Mouse (Mus musculus) liver, embryonic 16.5 days (tissue): ENCODE results near the gene Sry. TPM values are rescaled to one million over a fixed set of nuclear protein-coding genes. Genes with fewer than 3 reads are reported as not detected.

Experiments used
- ATAC-seq: fragments of 200-750 bp; cut with Nextera tagmentation; 2 replicates; pipeline ENCODE4 v1.8.0; 2017; ENCODE audit warnings: low read depth, mild to moderate bottlenecking, moderate number of reproducible peaks, moderate library complexity
- H3K27ac ChIP-seq: fragments of 300-500 bp; sonication (generic); 2 replicates; pipeline ENCODE4 v1.5.1; 2014; ENCODE audit warnings: mild to moderate bottlenecking, low read length
- H3K27me3 ChIP-seq: fragments of 300-500 bp; sonication (generic); 2 replicates; pipeline ENCODE4 v1.6.1; 2014; ENCODE audit warnings: low read depth, low read length, mixed read lengths; ENCODE audit not compliant: control insufficient read depth, insufficient read depth
- H3K36me3 ChIP-seq: fragments of 300-500 bp; sonication (generic); 2 replicates; pipeline ENCODE4 v1.6.1; 2014; ENCODE audit warnings: mild to moderate bottlenecking; ENCODE audit not compliant: control insufficient read depth, insufficient read depth
- H3K4me1 ChIP-seq: fragments of 300-500 bp; sonication (generic); 2 replicates; pipeline ENCODE4 v1.6.1; 2014; ENCODE audit warnings: low read depth, low read length, mixed read lengths; ENCODE audit not compliant: control insufficient read depth
- H3K4me2 ChIP-seq: fragments of 300-500 bp; sonication (generic); 2 replicates; pipeline ENCODE4 v1.6.1; 2014; ENCODE audit warnings: low read depth, low read length, mixed read lengths
- H3K4me3 ChIP-seq: fragments of 300-500 bp; sonication (generic); 2 replicates; pipeline ENCODE4 v1.5.1; 2014; ENCODE audit warnings: low read depth, mild to moderate bottlenecking, low read length
- H3K9ac ChIP-seq: fragments of 300-500 bp; sonication (generic); 2 replicates; pipeline ENCODE4 v1.6.1; 2014; ENCODE audit warnings: low read depth, low read length
- H3K9me3 ChIP-seq: fragments of 300-500 bp; sonication (generic); replicated peaks from 2 replicates; pipeline ENCODE4 v1.6.1; 2016; ENCODE audit warnings: low read length; ENCODE audit not compliant: control insufficient read depth
- WGBS: fragments of 180-500 bp; shearing (Covaris S2); extraction: QIAGEN DNeasy Blood & Tissue Kit; methylation state at CpG from one replicate; pipeline ENCODE4 v1.1.7; 2014; ENCODE audit not compliant: insufficient replicate concordance; 5-methylcytosine and 5-hydroxymethylcytosine counted together
- polyA plus RNA-seq: library from polyadenylated mRNA; unstranded; fragments of >200 nt; fragmentation: Nextera tagmentation; extraction: Ambion mirVana; gene quantifications from 2 replicates; pipeline ENCODE4 v1.2.1, GENCODE M21; 2015

Sry gene
- not detected in 2 replicates for polyA plus RNA-seq

- no peak for ATAC-seq
- 48% methylated on average over 2 of the region's 2 CpGs for WGBS
- Histone ChIP-seq H3K27me3 (no peaks in the 10 kb centered on the region), H3K27ac (no peak within 1 kb of the TSS), H3K9ac (no peak within 1 kb of the TSS), H3K4me2 (no peak within 1 kb of the TSS), H3K4me1 (no peaks in the 10 kb centered on the region), H3K36me3 (no peaks in the 10 kb centered on the region), H3K9me3 (no peaks in the 10 kb centered on the region), H3K4me3 (no peak within 1 kb of the TSS)
Measured at GRCm38 (mm10) chrY:2663558-2663957, at the start of gene Sry. TSS of gene Sry (minus strand) at chrY:2663658.

Other genes with a start within 250 kb of the Sry start
- gene H2al2c, start 64.6 kb downstream of the Sry start, polyA plus RNA-seq = not detected in 2 replicates
- not detected in 2 replicates for gene H2al2b, start 57.0 kb upstream of the Sry start, polyA plus RNA-seq
- not detected in 2 replicates for gene Gm4064, start 132.5 kb upstream of the Sry start, polyA plus RNA-seq
- not detected in 2 replicates for gene Rbmy, start 167.0 kb upstream of the Sry start, polyA plus RNA-seq
- gene Gm10256, start 167.0 kb upstream of the Sry start, polyA plus RNA-seq = not detected in 2 replicates
- gene Gm10352, start 237.3 kb upstream of the Sry start, polyA plus RNA-seq = not detected in 2 replicates